Mouse (Mus musculus) heart, adult 2 months (tissue): Measurements from ENCODE around the gene Kcnip1. TPM values are rescaled to one million over a fixed set of nuclear protein-coding genes. Genes with fewer than 3 reads are reported as not detected.

ENCODE experiments used
- DNase-seq, 2 experiments: peaks; one replicate each; pipeline ENCODE4 v3.0.0; 2021
- H3K27ac ChIP-seq: fragments of 200-600 bp; 2 replicates; pipeline ENCODE4 v1.8.1; 2022
- H3K27me3 ChIP-seq: fragments of 200-500 bp; 2 replicates; pipeline ENCODE4 v1.6.1; 2012; ENCODE audit warnings: mild to moderate bottlenecking, low read length, inconsistent platforms, mixed read lengths; ENCODE audit not compliant: control insufficient read depth, insufficient read depth
- H3K36me3 ChIP-seq: fragments of 200-500 bp; 2 replicates; pipeline ENCODE4 v1.6.1; 2012; ENCODE audit warnings: low read length, inconsistent platforms; ENCODE audit not compliant: control insufficient read depth, insufficient read depth
- H3K4me1 ChIP-seq: fragments of 200-500 bp; 2 replicates; pipeline ENCODE4 v1.6.1; 2011; ENCODE audit warnings: low read length; ENCODE audit not compliant: control insufficient read depth, insufficient read depth
- H3K4me3 ChIP-seq: fragments of 200-600 bp; 2 replicates; pipeline ENCODE4 v1.8.1; 2022
- H3K79me2 ChIP-seq: fragments of 200-500 bp; replicated peaks from 2 replicates; pipeline ENCODE4 v1.6.1; 2012; ENCODE audit warnings: mild to moderate bottlenecking, inconsistent platforms, low read length, moderate library complexity, mixed read lengths; ENCODE audit not compliant: control insufficient read depth, insufficient read depth
- H3K9ac ChIP-seq: fragments of 200-500 bp; 2 replicates; pipeline ENCODE4 v1.6.1; 2012; ENCODE audit warnings: low read depth, mild to moderate bottlenecking, control low read depth, inconsistent platforms, low read length, mixed read lengths
- CTCF ChIP-seq: fragments of 200-600 bp; IDR thresholded peaks from 2 replicates; pipeline ENCODE4 v1.8.1; 2022; ENCODE audit warnings: antibody characterized with exemption, mild to moderate bottlenecking, moderate library complexity
- EP300 ChIP-seq: fragments of 200-500 bp; IDR thresholded peaks from 2 replicates; pipeline ENCODE4 v1.6.1; 2011; ENCODE audit warnings: low read depth, low read length, control low read depth; ENCODE audit not compliant: insufficient read depth
- POLR2A ChIP-seq: fragments of 200-500 bp; IDR thresholded peaks from 2 replicates; pipeline ENCODE4 v1.6.1; 2011; ENCODE audit warnings: mild to moderate bottlenecking, low read depth, low read length, control low read depth; ENCODE audit not compliant: insufficient read depth
- WGBS: fragments of 180-500 bp; shearing (Covaris S2); methylation state at CpG from one replicate; pipeline ENCODE4 v1.1.7; 2018; 5-methylcytosine and 5-hydroxymethylcytosine counted together
- intact Hi-C: fragments of 180-260 bp; cut with DNase I; formaldehyde crosslinking; loops from one replicate; pipeline ENCODE4 v1.15.1; 2025
- polyA plus RNA-seq: library from polyadenylated mRNA; depleted of rRNA; stranded (reverse); fragments of >200 nt; gene quantifications from 2 replicates; pipeline ENCODE4 v1.2.3, GENCODE M21; 2012
- total RNA-seq, 2 experiments: library from RNA; stranded (reverse); gene quantifications; 2 replicates each; pipeline ENCODE4 v1.2.3; 2021

Gene Kcnip1
- total and polyA plus RNA-seq, 3 experiments = 0.11 to 0.18 TPM; not detected in 1

DNA sequence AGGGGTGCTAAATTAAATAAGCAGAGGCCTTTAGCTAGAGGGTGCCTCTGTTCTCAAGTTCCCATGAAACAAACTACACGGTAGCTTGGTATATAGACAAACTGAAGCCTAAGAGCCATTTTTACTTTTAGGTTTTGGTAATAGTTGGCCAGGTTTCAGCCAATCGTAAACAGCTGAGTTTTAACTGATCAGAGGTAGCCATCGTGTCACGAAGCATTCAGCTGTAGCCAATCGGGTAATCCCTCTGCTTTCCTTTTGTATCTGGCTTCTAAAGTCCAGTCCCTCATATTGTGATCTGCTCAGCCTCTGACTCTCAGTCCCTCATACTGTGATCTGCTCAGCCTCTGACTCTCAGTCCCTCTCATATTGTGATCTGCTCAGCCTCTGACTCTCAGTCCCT lies 36.7 kb upstream of the Kcnip1 start:
- Histone ChIP-seq H3K4me1 (peaks cover 2% of the 10 kb centered on the region), H3K79me2 (no peaks in the 10 kb centered on the region), H3K36me3 (no peaks in the 10 kb centered on the region), H3K27ac (no peak overlapping the region), H3K4me3 (no peak overlapping the region), H3K9ac (no peak overlapping the region), H3K27me3 (no peaks in the 10 kb centered on the region)
- WGBS = 87% methylated on average over 5 of the region's 5 CpGs
- no peak for DNase-seq
- intact Hi-C loops = no loop called here
- no peak for TF ChIP-seq POLR2A
- TF ChIP-seq CTCF = no peak
- TF ChIP-seq EP300 = no peak

DNA sequence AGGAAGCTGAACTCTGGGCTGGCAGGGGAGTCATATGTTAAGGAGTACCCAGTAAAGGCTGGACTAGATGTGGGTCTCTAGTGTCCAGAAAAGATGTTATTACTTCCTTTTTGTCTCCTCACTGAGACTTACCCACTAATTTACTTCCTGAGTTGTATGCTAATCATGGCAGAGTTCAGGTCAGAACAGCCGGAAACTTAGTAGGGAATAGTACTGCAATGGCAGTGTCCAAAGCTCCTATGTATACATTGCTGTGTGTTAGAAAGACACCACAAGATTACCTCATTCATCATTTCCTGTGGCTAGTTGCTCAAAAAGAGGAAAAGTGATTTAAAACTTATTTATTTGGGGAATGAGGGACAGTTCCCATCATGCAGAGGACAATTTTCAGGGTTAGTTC lies 32.1 kb upstream of the Kcnip1 start:
- intact Hi-C loops = no loop called here
- H3K27me3 ChIP-seq = no peaks in the 10 kb centered on the region
- WGBS = 79% methylated on average over 1 of the region's 1 CpGs
- H3K27ac ChIP-seq = no peak overlapping the region
- H3K9ac ChIP-seq = no peak overlapping the region
- H3K4me1 ChIP-seq = no peaks in the 10 kb centered on the region
- H3K4me3 ChIP-seq = no peak overlapping the region
- no peak for TF ChIP-seq CTCF
- no peak for TF ChIP-seq EP300
- no peak for TF ChIP-seq POLR2A
- H3K36me3 ChIP-seq = no peaks in the 10 kb centered on the region
- H3K79me2 ChIP-seq = no peaks in the 10 kb centered on the region
- no peak for DNase-seq

DNA sequence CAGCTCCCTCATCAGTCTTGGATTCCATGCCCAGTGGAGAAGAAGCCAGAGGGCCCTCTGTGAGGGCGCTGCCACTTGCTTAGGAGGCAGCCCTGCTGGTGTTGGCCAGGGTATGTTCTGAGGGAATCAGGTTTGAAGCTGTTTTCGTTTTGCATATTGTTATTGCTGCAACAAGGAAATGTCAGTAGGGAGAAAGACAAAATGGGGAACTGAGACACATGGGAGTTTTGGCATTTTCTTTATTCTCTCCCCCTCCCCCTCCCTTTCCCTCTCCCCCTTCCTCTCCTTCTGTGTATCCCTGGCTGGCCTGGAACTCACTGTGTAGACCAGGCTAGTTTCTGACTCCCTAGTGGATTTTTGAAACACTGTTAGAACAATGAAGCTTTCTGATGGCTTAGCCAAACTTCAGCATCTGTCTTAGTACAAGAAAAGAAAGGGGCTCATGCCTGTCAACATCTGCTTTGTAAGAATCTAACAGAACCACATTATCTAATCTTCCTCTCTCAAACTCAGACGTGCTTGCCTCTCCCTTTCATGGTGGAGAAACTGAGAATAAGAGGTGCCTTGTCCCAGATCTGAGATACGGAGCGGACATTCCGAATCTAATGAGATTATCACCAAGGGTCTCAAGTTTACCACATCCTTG lies 19.2 kb upstream of the Kcnip1 start:
- peaks cover 6% of the 10 kb centered on the region for H3K4me1 ChIP-seq
- 53% methylated on average over 6 of the region's 6 CpGs for WGBS
- no peak for DNase-seq
- no peak overlapping the region for H3K9ac ChIP-seq
- H3K27ac ChIP-seq = no peak overlapping the region
- H3K27me3 ChIP-seq = no peaks in the 10 kb centered on the region
- H3K36me3 ChIP-seq = no peaks in the 10 kb centered on the region
- H3K4me3 ChIP-seq = no peak overlapping the region
- H3K79me2 ChIP-seq = no peaks in the 10 kb centered on the region
- TF ChIP-seq POLR2A (no peak), CTCF (no peak), EP300 (no peak)
- intact Hi-C loops = loop anchor here (5.0 kb wide), 1 partner anchor 105 kb away; no protein-coding TSS in a partner anchor

DNA sequence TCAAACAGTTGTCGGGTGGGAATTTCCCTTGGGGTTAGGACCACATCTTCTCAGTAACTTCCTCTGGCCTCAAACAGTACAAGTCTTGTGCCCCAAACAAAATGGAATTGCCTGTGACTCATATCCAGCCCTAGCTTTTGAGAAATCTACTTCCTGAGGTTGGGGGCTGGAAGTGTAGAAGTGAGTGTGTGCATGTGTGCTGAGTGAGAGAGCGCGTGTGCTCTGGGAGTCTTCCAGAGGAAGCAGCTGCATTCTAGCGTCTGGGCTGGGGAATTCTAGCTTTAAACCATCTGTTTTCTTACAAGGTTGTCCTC lies 17.9 kb upstream of the Kcnip1 start:
- Histone ChIP-seq H3K4me1 (peaks cover 6% of the 10 kb centered on the region), H3K9ac (no peak overlapping the region), H3K79me2 (no peaks in the 10 kb centered on the region), H3K4me3 (no peak overlapping the region), H3K27ac (peak overlapping the region; percentile 23; the same call in 1 of the 2 replicates), H3K36me3 (no peaks in the 10 kb centered on the region), H3K27me3 (no peaks in the 10 kb centered on the region)
- peak; percentile 39 to 68 for DNase-seq
- intact Hi-C loops = loop anchor here (5.0 kb wide), 1 partner anchor 106 kb away; no protein-coding TSS in a partner anchor
- WGBS = 33% methylated on average over 4 of the region's 4 CpGs
- TF ChIP-seq EP300 = 0 out of 2 replicates have a peak, but pooled peaks have one; percentile 26
- TF ChIP-seq CTCF = no peak
- no peak for TF ChIP-seq POLR2A

DNA sequence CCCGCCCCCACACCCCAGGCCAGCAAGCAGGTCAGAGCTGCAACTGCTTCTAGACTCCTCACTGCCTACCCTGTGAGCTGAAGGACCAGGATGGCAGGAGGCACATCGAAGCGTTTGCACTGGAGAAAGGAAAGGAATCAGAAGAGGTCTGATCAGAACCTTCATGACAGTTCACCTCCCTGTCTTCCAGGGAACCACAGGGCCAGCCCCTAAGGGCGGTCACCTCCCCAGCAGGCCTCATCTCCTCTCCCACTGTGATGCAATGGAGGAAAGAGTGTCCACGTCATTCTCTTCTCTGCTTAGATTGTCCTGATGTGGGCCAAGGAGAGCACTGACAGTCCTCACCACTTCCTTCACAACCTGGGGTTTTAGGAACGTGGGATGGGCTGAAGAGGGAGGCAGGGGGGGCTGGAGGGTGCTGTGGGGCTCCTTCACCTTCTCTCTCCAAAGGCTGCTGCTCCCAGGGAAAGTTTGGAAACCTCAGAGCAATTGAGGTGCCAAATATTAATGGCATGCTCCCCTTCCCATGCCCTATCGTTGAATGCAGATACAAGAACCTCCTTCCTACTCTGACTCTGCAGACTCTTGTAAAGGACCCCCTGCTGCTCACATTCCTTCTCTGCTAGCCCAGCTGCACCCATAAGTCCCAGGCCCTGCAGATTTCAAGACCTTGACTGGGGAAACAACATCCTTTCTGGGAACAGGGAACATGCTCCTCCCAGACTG lies 17.3 kb upstream of the Kcnip1 start:
- Histone ChIP-seq H3K79me2 (no peaks in the 10 kb centered on the region), H3K4me1 (peaks cover 6% of the 10 kb centered on the region), H3K36me3 (no peaks in the 10 kb centered on the region), H3K27me3 (no peaks in the 10 kb centered on the region), H3K4me3 (no peak overlapping the region), H3K9ac (no peak overlapping the region), H3K27ac (peak overlapping the region; percentile 23; the same call in 1 of the 2 replicates)
- TF ChIP-seq CTCF (no peak), POLR2A (no peak), EP300 (no peak)
- intact Hi-C loops = loop anchor here (5.0 kb wide), 1 partner anchor 107 kb away; no protein-coding TSS in a partner anchor
- 53% methylated on average over 7 of the region's 7 CpGs for WGBS
- peak in 1 of 2 experiments; percentile 29 for DNase-seq

DNA sequence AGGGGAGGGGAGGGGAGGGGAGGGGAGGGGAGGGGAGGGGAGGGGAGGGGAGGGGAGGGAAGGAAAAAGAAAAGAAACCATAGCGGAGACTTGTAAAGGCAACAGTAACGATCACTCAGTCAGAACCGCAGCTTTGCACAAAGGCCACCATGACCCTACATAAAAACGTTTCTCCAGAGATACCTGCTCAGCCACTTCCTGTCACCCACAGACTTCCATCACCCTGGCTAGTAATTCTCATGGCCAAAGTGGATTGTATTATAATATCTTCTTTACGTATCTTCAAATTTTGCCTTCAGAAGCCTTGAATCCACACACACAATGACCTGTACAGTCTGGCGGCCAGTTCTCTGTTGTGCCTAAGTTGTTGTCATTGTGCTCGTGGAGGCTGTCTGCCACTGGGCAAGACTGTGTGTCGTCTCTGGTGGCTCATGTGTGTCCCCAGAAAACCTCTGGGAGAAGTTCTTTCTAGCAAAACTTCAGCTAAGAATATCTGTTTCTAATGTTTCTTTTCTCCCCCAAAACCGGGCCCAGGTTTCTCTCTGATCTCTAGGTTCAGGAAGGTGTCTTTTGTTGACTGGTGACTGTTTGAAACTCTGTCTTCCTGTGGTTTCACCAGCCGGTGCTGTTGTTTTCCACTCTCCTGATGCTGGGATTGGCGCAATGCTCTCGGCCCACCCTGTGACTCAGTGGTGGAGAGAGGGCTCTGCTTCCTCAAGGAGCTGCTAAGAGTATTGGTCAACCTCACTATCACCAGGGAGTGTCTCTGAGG lies 16.6 kb upstream of the Kcnip1 start:
- Histone ChIP-seq H3K27ac (no peak overlapping the region), H3K27me3 (no peaks in the 10 kb centered on the region)
- WGBS = 72% methylated on average over 11 of the region's 12 CpGs

More for the DNA sequence above, 16.6 kb upstream of the Kcnip1 start:
- Histone ChIP-seq H3K36me3 (no peaks in the 10 kb centered on the region), H3K9ac (no peak overlapping the region), H3K79me2 (no peaks in the 10 kb centered on the region), H3K4me3 (no peak overlapping the region), H3K4me1 (peaks cover 6% of the 10 kb centered on the region)
- TF ChIP-seq EP300 (no peak), POLR2A (no peak), CTCF (no peak)
- peak in 1 of 2 experiments; percentile 25 for DNase-seq
- intact Hi-C loops = loop anchor here (5.0 kb wide), 1 partner anchor 108 kb away; no protein-coding TSS in a partner anchor
